Mouse (Mus musculus): ENCODE measurements at regions not wholly inside any gene's neighbourhood (a gene's known extent, or its start where the extent isn't known, plus 50 kb on each side); places are given as distances from the start of the nearest gene placed in this dataset.

GRCm38 (mm10) chr4:135036764-135037163 is 83.7 kb upstream of the Runx3 start:
- no peak for DNase-seq

- no peak for DNase-seq
These were observed 81.2 kb upstream of the Runx3 start for GRCm38 (mm10) chr4:135039234-135039633.

GRCm38 (mm10) chr4:135041921-135042320 is 78.5 kb upstream of the Runx3 start:
- DNase-seq: no peak

GRCm38 (mm10) chr4:135042501-135042900 is 78.0 kb upstream of the Runx3 start:
- no peak for DNase-seq

- peak in 1 of 2 experiments; percentile 41 for DNase-seq
These were observed 75.4 kb upstream of the Runx3 start for GRCm38 (mm10) chr4:135045054-135045453.

GRCm38 (mm10) chr4:135046619-135047018 is 73.8 kb upstream of the Runx3 start:
- DNase-seq: no peak

- no peak for DNase-seq
These were observed 73.2 kb upstream of the Runx3 start for GRCm38 (mm10) chr4:135047251-135047650.

GRCm38 (mm10) chr4:135047771-135048170 is 72.7 kb upstream of the Runx3 start:
- DNase-seq: peak; percentile 71 to 77

- no peak for DNase-seq
These were observed 70.5 kb upstream of the Runx3 start for GRCm38 (mm10) chr4:135049924-135050323.

GRCm38 (mm10) chr4:135051466-135051865 is 69.0 kb upstream of the Runx3 start:
- DNase-seq: peak; percentile 35 to 59

GRCm38 (mm10) chr4:135053585-135053984 is 66.9 kb upstream of the Runx3 start:
- DNase-seq: no peak

- no peak for DNase-seq
These were observed 66.1 kb upstream of the Runx3 start for GRCm38 (mm10) chr4:135054353-135054752.

GRCm38 (mm10) chr4:135056371-135056770 is 64.1 kb upstream of the Runx3 start:
- no peak for DNase-seq

GRCm38 (mm10) chr4:135057286-135057685 is 63.2 kb upstream of the Runx3 start:
- no peak for DNase-seq

GRCm38 (mm10) chr4:135058895-135059294 is 61.6 kb upstream of the Runx3 start:
- no peak for DNase-seq

GRCm38 (mm10) chr4:135061030-135061743 is 59.3 kb upstream of the Runx3 start:
- DNase-seq: no peak

- peak; percentile 92 to 93 for DNase-seq
These were observed 53.5 kb upstream of the Runx3 start for GRCm38 (mm10) chr4:135066766-135067479.

GRCm38 (mm10) chr4:135067805-135068204 is 52.6 kb upstream of the Runx3 start:
- DNase-seq: no peak

- peak; percentile 17 to 44 for DNase-seq
These were observed 50.6 kb upstream of the Runx3 start for GRCm38 (mm10) chr4:135069818-135070217.

Data from kidney, postnatal 4 days (tissue).